Mouse (Mus musculus) forebrain, embryonic 16.5 days (tissue): Measurements from ENCODE around the gene Wdr77. TPM values are rescaled to one million over a fixed set of nuclear protein-coding genes. Genes with fewer than 3 reads are reported as not detected.
"Not testable (repeated sequence)": the region's sequence is repeated elsewhere in the genome, so short reads cannot be mapped to it uniquely, and the experiment has no call there.

ENCODE experiments used
- ATAC-seq: fragments of 200-750 bp; cut with Nextera tagmentation; 2 replicates; pipeline ENCODE4 v1.8.0; 2017; ENCODE audit warnings: mild to moderate bottlenecking, moderate library complexity
- H3K27ac ChIP-seq: fragments of 300-500 bp; sonication (generic); 2 replicates; pipeline ENCODE4 v1.5.1; 2014; ENCODE audit warnings: low read length, control low read depth
- H3K27me3 ChIP-seq: fragments of 300-500 bp; sonication (generic); replicated peaks from 2 replicates; pipeline ENCODE4 v1.6.1; 2014; ENCODE audit warnings: low read length; ENCODE audit not compliant: control insufficient read depth, insufficient read depth
- H3K36me3 ChIP-seq: fragments of 300-500 bp; sonication (generic); 2 replicates; pipeline ENCODE4 v1.6.1; 2014; ENCODE audit not compliant: control insufficient read depth, insufficient read depth
- H3K4me1 ChIP-seq: fragments of 300-500 bp; sonication (generic); replicated peaks from 2 replicates; pipeline ENCODE4 v1.6.1; 2014; ENCODE audit warnings: low read length; ENCODE audit not compliant: control insufficient read depth, insufficient read depth
- H3K4me2 ChIP-seq: fragments of 300-500 bp; sonication (generic); 2 replicates; pipeline ENCODE4 v1.6.1; 2014; ENCODE audit warnings: mild to moderate bottlenecking, low read length, control low read depth
- H3K4me3 ChIP-seq: fragments of 300-500 bp; sonication (generic); replicated peaks from 2 replicates; pipeline ENCODE4 v1.5.1; 2014; ENCODE audit warnings: mild to moderate bottlenecking, low read length, control low read depth
- H3K9ac ChIP-seq: fragments of 300-500 bp; sonication (generic); replicated peaks from 2 replicates; pipeline ENCODE4 v1.6.1; 2014; ENCODE audit warnings: low read depth, low read length, control low read depth
- H3K9me3 ChIP-seq: fragments of 300-500 bp; sonication (generic); 2 replicates; pipeline ENCODE4 v1.6.1; 2016; ENCODE audit warnings: low read length; ENCODE audit not compliant: control insufficient read depth
- WGBS: fragments of 180-500 bp; shearing (Covaris S2); extraction: QIAGEN DNeasy Blood & Tissue Kit; methylation state at CpG from one replicate; pipeline ENCODE4 v1.1.7; 2014; 5-methylcytosine and 5-hydroxymethylcytosine counted together
- polyA plus RNA-seq: library from polyadenylated mRNA; unstranded; fragments of >200 nt; fragmentation: Nextera tagmentation; extraction: Ambion mirVana; gene quantifications from 2 replicates; pipeline ENCODE4 v1.2.1, GENCODE M21; 2015

Wdr77 gene
- polyA plus RNA-seq, 1 experiment from 2014 or later = 118 TPM

- no peaks in the 10 kb centered on the region for H3K4me1 ChIP-seq
- no peak overlapping the region for H3K4me2 ChIP-seq
- no peak overlapping the region for H3K9ac ChIP-seq
- 89% methylated on average over 5 of the region's 5 CpGs for WGBS
- H3K36me3 ChIP-seq = peaks cover 22% of the 10 kb centered on the region
- ATAC-seq = peak; percentile 45
- no peak overlapping the region for H3K27ac ChIP-seq
- no peak overlapping the region for H3K4me3 ChIP-seq
- H3K9me3 ChIP-seq = no peaks in the 10 kb centered on the region
- no peaks in the 10 kb centered on the region for H3K27me3 ChIP-seq
Measured at GRCm38 (mm10) chr3:105971831-105972446, 12.8 kb downstream of the Wdr77 start.

GRCm38 (mm10) chr3:105973411-105973810, 14.2 kb downstream of the Wdr77 start, which contains the start of gene Ovgp1:
Ovgp1 (plus strand) TSS chr3:105973711.
- H3K4me3 ChIP-seq = no peak within 1 kb of the TSS
- H3K9me3 ChIP-seq = no peaks in the 10 kb centered on the region
- no peak within 1 kb of the TSS for H3K27ac ChIP-seq
- 81% methylated on average over 3 of the region's 3 CpGs for WGBS
- H3K9ac ChIP-seq = no peak within 1 kb of the TSS
- H3K4me2 ChIP-seq = no peak within 1 kb of the TSS
- no peaks in the 10 kb centered on the region for H3K4me1 ChIP-seq
- peaks cover 11% of the 10 kb centered on the region for H3K36me3 ChIP-seq
- no peak for ATAC-seq
- no peaks in the 10 kb centered on the region for H3K27me3 ChIP-seq

GRCm38 (mm10) chr3:105974174-105974573, 15.0 kb downstream of the Wdr77 start:
- Histone ChIP-seq H3K4me1 (no peaks in the 10 kb centered on the region), H3K9ac (no peak overlapping the region), H3K27me3 (no peaks in the 10 kb centered on the region), H3K4me3 (no peak overlapping the region), H3K36me3 (peaks cover 6% of the 10 kb centered on the region), H3K27ac (no peak overlapping the region), H3K9me3 (no peaks in the 10 kb centered on the region), H3K4me2 (no peak overlapping the region)
- WGBS = 86% methylated on average over 2 of the region's 2 CpGs
- no peak for ATAC-seq

- H3K36me3 ChIP-seq, H3K4me2 ChIP-seq, H3K4me1 ChIP-seq, H3K27ac ChIP-seq, H3K9ac ChIP-seq, ATAC-seq, H3K4me3 ChIP-seq, H3K27me3 ChIP-seq, H3K9me3 ChIP-seq: not testable (repeated sequence)
- 23% methylated on average over 5 of the region's 5 CpGs for WGBS
Measured at GRCm38 (mm10) chr3:105989611-105990010, 30.4 kb downstream of the Wdr77 start.

GRCm38 (mm10) chr3:105991653-105992283, 32.6 kb downstream of the Wdr77 start:
- no peak overlapping the region for H3K27ac ChIP-seq
- 32% methylated on average over 4 of the region's 4 CpGs for WGBS
- H3K27me3 ChIP-seq = no peaks in the 10 kb centered on the region

GRCm38 (mm10) chr3:105994730-105995129, 35.6 kb downstream of the Wdr77 start:
- WGBS = 79% methylated on average over 2 of the region's 2 CpGs
- Histone ChIP-seq H3K4me3 (no peak overlapping the region), H3K27ac (no peak overlapping the region), H3K4me1 (no peaks in the 10 kb centered on the region), H3K9ac (no peak overlapping the region), H3K27me3 (no peaks in the 10 kb centered on the region), H3K9me3 (no peaks in the 10 kb centered on the region), H3K4me2 (no peak overlapping the region), H3K36me3 (no peaks in the 10 kb centered on the region)
- no peak for ATAC-seq

More at GRCm38 (mm10) chr3:105991653-105992283, 32.6 kb downstream of the Wdr77 start:
- Histone ChIP-seq H3K9ac (no peak overlapping the region), H3K4me1 (no peaks in the 10 kb centered on the region), H3K9me3 (no peaks in the 10 kb centered on the region), H3K4me2 (no peak overlapping the region), H3K36me3 (no peaks in the 10 kb centered on the region), H3K4me3 (no peak overlapping the region)
- ATAC-seq = peak; percentile 55

GRCm38 (mm10) chr3:106000707-106001375, 41.7 kb downstream of the Wdr77 start:
- 15% methylated on average over 11 of the region's 11 CpGs for WGBS
- H3K9me3 ChIP-seq = no peaks in the 10 kb centered on the region
- H3K27me3 ChIP-seq = no peaks in the 10 kb centered on the region
- peaks cover 7% of the 10 kb centered on the region; the same call in 1 of the 2 replicates for H3K4me1 ChIP-seq
- no peak overlapping the region for H3K27ac ChIP-seq
- H3K4me2 ChIP-seq = peak overlapping the region; percentile 43
- H3K9ac ChIP-seq = no peak overlapping the region
- H3K36me3 ChIP-seq = no peaks in the 10 kb centered on the region
- no peak for ATAC-seq
- peak overlapping the region; percentile 22 for H3K4me3 ChIP-seq

- 19% methylated on average over 16 of the region's 17 CpGs for WGBS
- Histone ChIP-seq H3K27me3 (no peaks in the 10 kb centered on the region), H3K36me3 (no peaks in the 10 kb centered on the region), H3K4me2 (peak overlapping the region; percentile 43), H3K4me3 (peak overlapping the region; percentile 22), H3K9ac (no peak overlapping the region), H3K9me3 (no peaks in the 10 kb centered on the region), H3K4me1 (peaks cover 7% of the 10 kb centered on the region; the same call in 1 of the 2 replicates), H3K27ac (no peak overlapping the region)
- ATAC-seq = peak; percentile 99
Measured at GRCm38 (mm10) chr3:106001416-106002370, 42.5 kb downstream of the Wdr77 start.
